Comparison of ENCODE assay signal across 11 mouse cellular contexts in genomic region chr3:27617733-27618132, GRCm38 (mm10).
DNase-seq lines count a peak whose midpoint lies in the region; ATAC-seq and TF ChIP-seq lines count a peak whose summit lies in the region.
"Had no signal": no experiment of that assay in that cellular context is flagged by ENCODE, and none has a peak within 500 bp of the region (broad histone marks: within the 10 kb centered on the region; RNA-seq: fewer than 3 reads in every experiment).

No protein-coding gene starts in this region.

- no peaks in the 10 kb centered on the region for H3K27me3 ChIP-seq in limb, embryonic 14.5 days (ENCODE audit: control insufficient read depth, insufficient read depth, low read length)
- no peaks in the 10 kb centered on the region for H3K27me3 ChIP-seq in limb, embryonic 10.5 days (ENCODE audit: low read depth, poor library complexity, severe bottlenecking)
- no peaks in the 10 kb centered on the region for H3K27me3 ChIP-seq in intestine, postnatal 0 days (replicated peaks; ENCODE audit: control insufficient read depth, insufficient read depth, low read length)
- no peaks in the 10 kb centered on the region for H3K27me3 ChIP-seq in myocyte (ENCODE audit: control insufficient read depth, insufficient read depth, insufficient read length)
- H3K27me3 ChIP-seq in hindbrain, postnatal 0 days (ENCODE audit: insufficient read depth, low read length), result no peaks in the 10 kb centered on the region
- H3K27me3 ChIP-seq: embryonic facial prominence, embryonic 13.5 days; forebrain, embryonic 15.5 days had no signal

- 0 out of 2 replicates have a peak overlapping the region, but pooled peaks have one; percentile 46 for H3K27ac ChIP-seq in limb, embryonic 14.5 days (replicated peaks; ENCODE audit: low read depth, low read length)
- no peak overlapping the region for H3K27ac ChIP-seq in limb, embryonic 10.5 days
- 0 out of 2 replicates have a peak overlapping the region, but pooled peaks have one; percentile 4 for H3K27ac ChIP-seq in intestine, postnatal 0 days (ENCODE audit: low read depth, low read length)
- H3K27ac ChIP-seq in hindbrain, postnatal 0 days, result no peak overlapping the region
- H3K27ac ChIP-seq: forebrain, embryonic 15.5 days; liver, embryonic 14.5 days had no signal

- no peak for TF ChIP-seq POLR2A in limb, embryonic 14.5 days (IDR thresholded peaks at IDR 0.05; ENCODE audit: borderline replicate concordance, extremely low read depth, insufficient read depth, insufficient read length)
- TF ChIP-seq POLR2A in myocyte (IDR thresholded peaks at IDR 0.05; ENCODE audit: insufficient read length, low read depth), result no peak

- H3K9me3 ChIP-seq in limb, embryonic 14.5 days (ENCODE audit: control insufficient read depth, low read length), result no peaks in the 10 kb centered on the region
- H3K9me3 ChIP-seq in limb, embryonic 10.5 days (replicated peaks), result no peaks in the 10 kb centered on the region
- H3K9me3 ChIP-seq in intestine, postnatal 0 days (ENCODE audit: control insufficient read depth), result no peaks in the 10 kb centered on the region
- H3K9me3 ChIP-seq in hindbrain, postnatal 0 days (ENCODE audit: low read length), result no peaks in the 10 kb centered on the region
- H3K9me3 ChIP-seq: embryonic facial prominence, embryonic 13.5 days; forebrain, embryonic 15.5 days had no signal

- no peak overlapping the region for H3ac ChIP-seq in myocyte (ENCODE audit: control insufficient read depth, insufficient read length)

- H3K4me2 ChIP-seq in limb, embryonic 14.5 days (replicated peaks; ENCODE audit: low read depth, low read length, severe bottlenecking), result no peak overlapping the region
- no peak overlapping the region for H3K4me2 ChIP-seq in intestine, postnatal 0 days (replicated peaks; ENCODE audit: low read depth)
- peak overlapping the region; percentile 8 for H3K4me2 ChIP-seq in myocyte (ENCODE audit: low read depth)
- no peak overlapping the region for H3K4me2 ChIP-seq in hindbrain, postnatal 0 days (ENCODE audit: low read depth, low read length)
- H3K4me2 ChIP-seq: embryonic facial prominence, embryonic 13.5 days; forebrain, embryonic 15.5 days had no signal

- H3K4me1 ChIP-seq in limb, embryonic 14.5 days (ENCODE audit: control insufficient read depth, insufficient read depth, low read length), result peaks cover 24% of the 10 kb centered on the region
- H3K4me1 ChIP-seq in limb, embryonic 10.5 days, result peaks cover 26% of the 10 kb centered on the region
- peaks cover 17% of the 10 kb centered on the region for H3K4me1 ChIP-seq in intestine, postnatal 0 days (replicated peaks; ENCODE audit: control insufficient read depth, insufficient read depth, low read length)
- peaks cover 7% of the 10 kb centered on the region; the same call in 1 of the 2 replicates for H3K4me1 ChIP-seq in hindbrain, postnatal 0 days (ENCODE audit: insufficient read depth, low read length)

- H3K4me3 ChIP-seq in limb, embryonic 14.5 days (replicated peaks; ENCODE audit: low read length), result no peak overlapping the region
- no peak overlapping the region for H3K4me3 ChIP-seq in limb, embryonic 10.5 days
- H3K4me3 ChIP-seq in intestine, postnatal 0 days (ENCODE audit: low read depth, low read length), result no peak overlapping the region
- no peak overlapping the region for H3K4me3 ChIP-seq in myocyte
- no peak overlapping the region for H3K4me3 ChIP-seq in hindbrain, postnatal 0 days (ENCODE audit: low read length)
- H3K4me3 ChIP-seq: embryonic facial prominence, embryonic 13.5 days; forebrain, embryonic 15.5 days had no signal

- H3K36me3 ChIP-seq in limb, embryonic 14.5 days (ENCODE audit: control insufficient read depth, insufficient read depth, low read length), result peaks cover 12% of the 10 kb centered on the region; the same call in 1 of the 2 replicates
- no peaks in the 10 kb centered on the region for H3K36me3 ChIP-seq in limb, embryonic 10.5 days
- H3K36me3 ChIP-seq in intestine, postnatal 0 days (ENCODE audit: control insufficient read depth, insufficient read depth), result peaks cover 4% of the 10 kb centered on the region; the same call in 1 of the 2 replicates
- H3K36me3 ChIP-seq in myocyte (ENCODE audit: control insufficient read depth, insufficient read depth), result peaks cover 24% of the 10 kb centered on the region
- H3K36me3 ChIP-seq in hindbrain, postnatal 0 days (ENCODE audit: insufficient read depth, low read length), result no peaks in the 10 kb centered on the region
- H3K36me3 ChIP-seq: forebrain, embryonic 15.5 days had no signal

- no peak for ATAC-seq in limb, embryonic 14.5 days (ENCODE audit: low FRiP score, low read depth)
- ATAC-seq in common myeloid progenitor, adult 5-6 weeks (replicated peaks; ENCODE audit: low read depth, poor library complexity, severe bottlenecking), result peak; percentile 82
- ATAC-seq in intestine, postnatal 0 days, result no peak
- ATAC-seq in hindbrain, postnatal 0 days, result no peak
- ATAC-seq: forebrain, embryonic 15.5 days had no signal

- no peak for TF ChIP-seq CTCF in intestine, postnatal 0 days (IDR thresholded peaks at IDR 0.05; ENCODE audit: low read depth)
- TF ChIP-seq CTCF in hindbrain, postnatal 0 days (IDR thresholded peaks at IDR 0.05; ENCODE audit: low read depth), result no peak

- DNase-seq in limb, embryonic 14.5 days (ENCODE audit: low spot score), result no peak
- DNase-seq in limb, embryonic 10.5 days (ENCODE audit: low spot score), result no peak
- DNase-seq in right cerebral cortex, adult 18-20 months, result no peak
- DNase-seq in hindbrain, postnatal 0 days (ENCODE audit: low spot score), result no peak
- DNase-seq: layer of hippocampus, adult 9-11 months had no signal

- H3K9ac ChIP-seq in limb, embryonic 14.5 days (ENCODE audit: low read depth, low read length, severe bottlenecking), result no peak overlapping the region
- H3K9ac ChIP-seq in intestine, postnatal 0 days (ENCODE audit: low read depth, low read length), result no peak overlapping the region
- H3K9ac ChIP-seq in hindbrain, postnatal 0 days (replicated peaks; ENCODE audit: low read length), result no peak overlapping the region
- H3K9ac ChIP-seq: embryonic facial prominence, embryonic 13.5 days; forebrain, embryonic 15.5 days; liver, embryonic 14.5 days had no signal

- WGBS in limb, embryonic 14.5 days, result 57% methylated on average over 9 of the region's 9 CpGs
- 89% methylated on average over 9 of the region's 9 CpGs for whole genome bisulfite sequencing in limb, embryonic 10.5 days
- 43% methylated on average over 9 of the region's 9 CpGs for WGBS in intestine, postnatal 0 days
- WGBS in hindbrain, postnatal 0 days, result 88% methylated on average over 9 of the region's 9 CpGs

- peaks cover 68% of the 10 kb centered on the region for H3K79me2 ChIP-seq in myocyte (ENCODE audit: control insufficient read depth, insufficient read depth)

TF ChIP-seq in myocyte, 11 proteins besides CTCF, POLR2A, EP300 and RAD21:
- TF ChIP-seq MYOG (IDR thresholded peaks at IDR 0.05; ENCODE audit: control insufficient read depth in 1 of 3, insufficient read depth in 1 of 3, insufficient read length in 2 of 3, low read depth in 2 of 3), result peak in 1 of 3 experiments; percentile 11
- TF ChIP-seq USF1 (IDR thresholded peaks at IDR 0.05; ENCODE audit: low read depth), result no peak
TF ChIP-seq in myocyte: peak in this region for 1.

Comparison
In these comparisons a context has a peak if more than half of its experiments do, and no peak if none do; other contexts are left out.
1. H3K27ac ChIP-seq: peak in limb, embryonic 14.5 days (single experiment) and intestine, postnatal 0 days (single experiment); none in limb, embryonic 10.5 days (single experiment) and hindbrain, postnatal 0 days (single experiment).